Mouse (Mus musculus) heart, embryonic 14.5 days (tissue): Measurements from ENCODE around the gene Gpr162. TPM values are rescaled to one million over a fixed set of nuclear protein-coding genes. Genes with fewer than 3 reads are reported as not detected.
A peak's percentile ranks its signal among the peaks of the same experiment; 100 is the strongest.

ENCODE experiments used
- ATAC-seq: fragments of 200-750 bp; cut with Nextera tagmentation; 2 replicates; pipeline ENCODE4 v1.8.0; 2017; ENCODE audit warnings: low read depth, moderate TSS enrichment; ENCODE audit not compliant: insufficient number of reproducible peaks, insufficient read depth, low FRiP score
- H3K27ac ChIP-seq, 2 experiments: fragments of 200-500 bp in 1 of 2; fragments of 300-500 bp in 1 of 2; sonication (generic) in 1 of 2; replicated peaks in 1 of 2; 2 replicates each; pipeline ENCODE4 v1.5.1; 2012 to 2014; ENCODE audit warnings: low read depth in 2 of 2, low read length in 2 of 2, control low read depth in 1 of 2, mild to moderate bottlenecking in 1 of 2, mixed read lengths in 1 of 2; ENCODE audit not compliant: control insufficient read depth in 1 of 2, insufficient read depth in 1 of 2
- H3K27me3 ChIP-seq: fragments of 300-500 bp; sonication (generic); 2 replicates; pipeline ENCODE4 v1.6.1; 2014; ENCODE audit warnings: mild to moderate bottlenecking, low read length, control low read depth; ENCODE audit not compliant: control insufficient read depth, insufficient read depth
- H3K36me3 ChIP-seq: fragments of 300-500 bp; sonication (generic); 2 replicates; pipeline ENCODE4 v1.6.1; 2014; ENCODE audit warnings: mild to moderate bottlenecking, control low read depth, low read length, mixed read lengths; ENCODE audit not compliant: control insufficient read depth, insufficient read depth
- H3K4me1 ChIP-seq, 2 experiments: fragments of 200-500 bp in 1 of 2; fragments of 300-500 bp in 1 of 2; sonication (generic) in 1 of 2; 2 replicates each; pipeline ENCODE4 v1.6.1; 2012 to 2014; ENCODE audit warnings: low read length in 2 of 2, control low read depth in 1 of 2, mixed read lengths in 1 of 2; ENCODE audit not compliant: control insufficient read depth in 2 of 2, insufficient read depth in 2 of 2
- H3K4me2 ChIP-seq: fragments of 300-500 bp; sonication (generic); 2 replicates; pipeline ENCODE4 v1.6.1; 2014; ENCODE audit warnings: mild to moderate bottlenecking, low read length
- H3K4me3 ChIP-seq, 2 experiments: fragments of 200-500 bp in 1 of 2; fragments of 300-500 bp in 1 of 2; sonication (generic) in 1 of 2; 2 replicates each; pipeline ENCODE4 v1.5.1; 2012 to 2014; ENCODE audit warnings: low read length in 2 of 2, mild to moderate bottlenecking in 2 of 2, control low read depth in 1 of 2, low read depth in 1 of 2, moderate library complexity in 1 of 2; ENCODE audit not compliant: control insufficient read depth in 1 of 2, insufficient read depth in 1 of 2
- H3K9ac ChIP-seq: fragments of 300-500 bp; sonication (generic); 2 replicates; pipeline ENCODE4 v1.6.1; 2014; ENCODE audit warnings: mild to moderate bottlenecking, low read length
- H3K9me3 ChIP-seq: fragments of 300-500 bp; sonication (generic); 2 replicates; pipeline ENCODE4 v1.6.1; 2016; ENCODE audit warnings: low read length, control low read depth; ENCODE audit not compliant: control insufficient read depth
- whole genome bisulfite sequencing: fragments of 180-500 bp; shearing (Covaris S2); extraction: QIAGEN DNeasy Blood & Tissue Kit; methylation state at CpG from one replicate; pipeline ENCODE4 v1.1.7; 2014; 5-methylcytosine and 5-hydroxymethylcytosine counted together
- polyA plus RNA-seq: library from polyadenylated mRNA; unstranded; fragments of >200 nt; fragmentation: Nextera tagmentation; extraction: Ambion mirVana; gene quantifications from 2 replicates; pipeline ENCODE4 v1.2.1, GENCODE M21; 2014

Gene Gpr162
- polyA plus RNA-seq, 1 experiment from 2014 or later = 0.86 TPM

DNA sequence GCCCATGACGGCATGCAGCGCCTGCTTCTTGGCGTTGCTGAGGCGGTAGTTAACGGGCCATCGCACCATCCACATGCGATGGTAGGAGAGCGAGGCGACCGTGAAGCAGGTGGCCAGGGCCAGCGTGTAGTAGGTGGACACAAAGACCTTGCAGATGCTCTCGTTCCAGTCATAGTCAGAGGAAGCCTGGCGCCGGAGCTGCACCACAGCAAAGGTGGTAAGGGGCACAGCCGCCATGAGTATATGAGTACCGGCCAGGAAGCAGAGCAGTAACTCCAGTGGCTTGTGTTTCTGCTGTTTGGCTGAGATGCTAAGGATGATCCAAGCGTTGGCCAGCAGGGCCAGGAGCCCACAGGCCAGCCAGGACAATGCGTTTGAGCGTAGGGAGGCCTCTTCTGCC is 2.5 kb downstream of the Gpr162 start:
- no peak for ATAC-seq
- no peaks in the 10 kb centered on the region for H3K36me3 ChIP-seq
- H3K4me1 ChIP-seq = peaks cover 14 to 24% of the 10 kb centered on the region in 2 experiments; a peak in 3 of 4 replicates
- no peak overlapping the region for H3K27ac ChIP-seq
- no peak overlapping the region for H3K9ac ChIP-seq
- no peak overlapping the region for H3K4me3 ChIP-seq
- no peak overlapping the region for H3K4me2 ChIP-seq
- H3K9me3 ChIP-seq = no peaks in the 10 kb centered on the region
- peaks cover 33% of the 10 kb centered on the region for H3K27me3 ChIP-seq
- WGBS = 86% methylated on average over 19 of the region's 19 CpGs

DNA sequence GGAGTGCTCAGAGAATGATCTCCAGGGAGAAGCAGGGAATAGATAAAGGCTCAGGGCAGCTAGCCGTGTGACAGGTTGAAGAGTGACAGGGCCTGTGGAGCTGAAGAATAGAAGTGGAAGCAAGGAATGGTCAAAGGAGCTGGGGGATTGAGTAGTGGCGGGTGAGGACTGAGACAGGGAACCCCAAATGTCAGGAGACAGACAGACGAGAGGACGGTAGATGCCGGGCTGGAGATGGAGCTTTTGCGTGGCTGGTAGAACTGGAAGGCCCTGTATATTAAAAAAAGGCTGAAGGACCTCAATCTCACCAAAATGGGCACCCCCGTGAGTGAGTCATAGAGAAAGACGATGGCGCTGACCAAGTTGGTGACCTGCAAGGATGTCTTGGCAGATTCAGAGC is 3.3 kb downstream of the Gpr162 start:
- H3K36me3 ChIP-seq = no peaks in the 10 kb centered on the region
- 73% methylated on average over 9 of the region's 9 CpGs for WGBS
- peaks cover 16 to 24% of the 10 kb centered on the region in 2 experiments; a peak in 3 of 4 replicates for H3K4me1 ChIP-seq
- ATAC-seq = no peak
- H3K9me3 ChIP-seq = no peaks in the 10 kb centered on the region
- no peak overlapping the region for H3K4me2 ChIP-seq
- no peak overlapping the region for H3K4me3 ChIP-seq
- peaks cover 33% of the 10 kb centered on the region for H3K27me3 ChIP-seq
- no peak overlapping the region for H3K27ac ChIP-seq
- no peak overlapping the region for H3K9ac ChIP-seq

DNA sequence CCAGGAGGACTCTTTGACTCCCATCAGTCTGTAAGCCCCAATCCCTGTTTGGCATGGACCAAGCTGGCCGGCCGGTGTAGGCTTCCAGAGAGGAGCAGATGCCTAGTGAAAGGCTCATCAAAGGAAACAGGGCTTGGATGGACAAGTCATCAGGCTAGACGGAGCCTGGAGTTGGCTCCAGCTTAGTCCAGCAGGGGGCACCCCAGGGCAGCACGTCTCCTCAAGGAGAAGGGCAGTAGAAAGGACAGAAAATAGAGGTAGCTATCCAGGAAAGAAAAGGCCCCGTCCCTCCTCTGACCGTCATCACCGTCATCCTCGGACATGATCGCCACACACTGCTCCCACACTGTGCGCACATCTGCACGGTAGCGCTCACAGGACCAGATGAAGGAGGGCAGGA is 4.1 kb downstream of the Gpr162 start:
- Histone ChIP-seq H3K4me3 (no peak overlapping the region), H3K27ac (no peak overlapping the region), H3K9me3 (no peaks in the 10 kb centered on the region), H3K27me3 (peaks cover 26% of the 10 kb centered on the region), H3K9ac (peak overlapping the region; percentile 48; the same call in 1 of the 2 replicates), H3K4me1 (peaks cover 16 to 28% of the 10 kb centered on the region in 2 experiments; a peak in 3 of 4 replicates), H3K4me2 (no peak overlapping the region; the same call in 1 of the 2 replicates), H3K36me3 (peaks cover 2% of the 10 kb centered on the region; the same call in 1 of the 2 replicates)
- WGBS = 4% methylated on average over 12 of the region's 12 CpGs
- no peak for ATAC-seq

DNA sequence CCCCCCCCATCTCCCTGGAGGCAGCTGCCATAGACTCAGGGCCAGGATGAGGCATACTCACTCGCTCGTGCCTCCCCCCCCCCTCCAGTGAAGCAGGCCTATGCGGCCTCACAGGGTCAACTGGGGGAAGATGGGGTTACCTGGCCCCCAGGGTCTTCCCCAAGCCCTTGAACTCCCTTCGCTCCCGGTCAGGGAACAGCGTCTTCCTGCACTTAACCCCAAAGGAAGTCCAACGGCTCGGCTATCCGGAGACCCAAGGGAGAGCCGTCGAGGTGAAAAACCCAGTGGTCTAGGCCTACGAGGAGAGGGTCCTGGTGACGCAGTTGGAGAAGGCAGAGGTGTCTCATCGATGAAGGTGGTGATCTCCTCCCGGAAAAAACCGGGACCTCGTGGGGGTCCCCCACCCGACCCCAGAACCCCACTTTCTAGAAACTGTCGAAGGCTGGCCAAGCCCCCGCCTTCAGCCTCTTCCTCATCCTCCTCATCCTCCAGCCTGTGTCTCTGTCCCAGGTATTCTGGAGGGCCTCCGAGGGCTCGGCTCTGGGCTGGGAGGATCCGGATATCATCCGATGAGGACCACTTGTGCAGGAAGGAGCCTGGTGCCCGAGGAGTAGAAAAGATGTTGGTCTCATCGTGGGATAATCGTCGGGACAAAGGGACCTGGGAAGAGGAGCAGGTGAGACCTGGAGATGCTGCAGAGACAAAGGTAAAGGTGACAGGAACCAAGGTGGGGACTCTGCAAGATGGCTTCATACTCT is 5.0 kb downstream of the Gpr162 start:
- Histone ChIP-seq H3K4me1 (peaks cover 13 to 27% of the 10 kb centered on the region in 2 experiments; a peak in 3 of 4 replicates), H3K9me3 (no peaks in the 10 kb centered on the region), H3K27me3 (peaks cover 22% of the 10 kb centered on the region), H3K36me3 (peaks cover 4% of the 10 kb centered on the region), H3K9ac (no peak overlapping the region), H3K27ac (no peak overlapping the region), H3K4me3 (no peak overlapping the region), H3K4me2 (no peak overlapping the region)
- WGBS = 69% methylated on average over 27 of the region's 28 CpGs
- no peak for ATAC-seq

DNA sequence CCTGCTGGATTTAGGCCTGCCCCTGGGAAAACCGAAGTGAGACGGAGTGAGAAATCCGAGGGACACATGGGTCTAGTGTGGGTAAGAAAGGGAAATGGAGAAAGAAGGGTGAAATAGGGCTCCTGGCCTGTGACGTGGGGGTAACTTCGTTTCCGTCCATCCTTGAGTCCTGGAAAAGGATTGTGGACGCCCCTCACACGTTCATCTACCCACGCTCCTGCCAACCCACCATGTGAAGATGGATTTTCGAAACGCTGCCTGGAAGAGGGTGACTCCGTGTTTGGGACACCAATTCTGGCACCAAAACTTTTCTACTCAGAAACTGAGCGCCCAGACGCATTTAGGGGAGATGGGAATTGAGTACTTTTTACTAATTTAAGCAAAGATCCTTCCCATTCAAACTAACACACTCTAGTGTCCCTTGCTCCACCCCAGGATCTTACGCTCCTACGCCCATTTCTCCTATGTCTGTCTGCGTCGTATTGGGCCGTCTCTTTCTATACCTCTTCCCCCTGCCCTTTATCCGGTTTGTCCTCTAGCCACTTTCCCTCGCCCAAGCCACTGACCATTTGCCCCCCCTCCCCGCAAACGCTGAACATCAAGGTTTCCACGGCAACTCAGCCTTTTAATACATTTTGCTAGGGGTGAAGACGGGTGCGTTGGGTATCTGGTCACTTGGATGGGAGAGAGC is 5.8 kb downstream of the Gpr162 start:
- Histone ChIP-seq H3K36me3 (peaks cover 7% of the 10 kb centered on the region), H3K4me2 (peak overlapping the region; percentile 93), H3K27ac (peak overlapping the region; percentile 46 to 87), H3K9me3 (no peaks in the 10 kb centered on the region), H3K9ac (peak overlapping the region; percentile 89), H3K4me3 (peak overlapping the region; percentile 58 to 81), H3K27me3 (peaks cover 22% of the 10 kb centered on the region), H3K4me1 (peaks cover 10 to 23% of the 10 kb centered on the region in 2 experiments; a peak in 3 of 4 replicates)
- WGBS = 29% methylated on average over 26 of the region's 26 CpGs
- no peak for ATAC-seq

DNA sequence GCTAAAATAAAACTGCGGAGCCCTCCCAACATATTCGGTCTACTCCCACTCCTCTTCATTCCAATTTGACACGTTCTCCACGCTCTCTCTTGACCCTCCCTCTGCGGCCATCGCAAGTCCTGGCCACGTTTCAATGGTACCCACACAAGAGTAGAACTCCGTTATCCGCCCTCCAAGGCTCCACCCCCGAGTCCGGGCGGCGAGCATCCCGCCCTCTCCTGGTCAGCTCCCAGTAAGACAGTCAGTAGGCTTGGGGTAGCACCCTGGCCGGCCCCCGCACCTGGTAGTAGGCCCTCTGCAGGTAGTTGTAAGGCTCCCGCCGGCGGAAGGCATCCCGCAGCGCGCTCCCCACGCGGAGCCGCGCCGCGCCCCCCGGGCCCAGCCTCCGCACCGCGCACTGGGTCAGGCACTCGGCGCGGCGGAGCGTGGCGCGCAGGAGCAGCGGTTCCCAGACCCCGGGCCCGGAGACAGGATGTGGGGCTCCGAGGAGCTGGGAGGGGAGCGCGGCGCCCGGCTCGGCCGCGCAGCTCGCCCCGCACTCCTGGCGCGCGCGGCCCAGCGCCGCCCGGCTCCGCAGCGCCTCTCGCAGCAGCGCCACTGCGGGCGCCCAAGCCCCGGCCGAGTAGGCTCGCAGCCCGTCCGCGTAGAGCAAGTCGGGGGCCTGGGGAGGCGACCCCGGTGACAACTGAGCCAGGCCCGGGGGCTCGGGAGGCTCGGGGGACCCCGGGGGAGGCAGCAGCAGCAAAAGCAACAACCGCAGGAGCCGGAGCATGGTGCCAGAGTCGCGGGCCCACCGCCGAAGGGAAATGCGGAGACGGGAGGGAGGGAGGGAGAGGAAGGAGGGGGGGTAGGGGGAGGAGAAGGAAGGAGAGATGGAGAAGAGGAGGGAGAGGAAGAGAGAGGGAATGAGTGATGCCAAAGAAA is 6.6 kb downstream of the Gpr162 start, which contains the start of gene P3h3:
Gene P3h3 (minus strand): TSS at position 837 of the 924 bp plus-strand sequence.
- H3K36me3 ChIP-seq = peaks cover 13% of the 10 kb centered on the region
- ATAC-seq = peak; percentile 73
- under 1% methylated on average over 68 of the region's 86 CpGs for WGBS
- peak within 1 kb of the TSS; percentile 58 to 81 for H3K4me3 ChIP-seq
- no peaks in the 10 kb centered on the region for H3K9me3 ChIP-seq
- peak within 1 kb of the TSS; percentile 89 for H3K9ac ChIP-seq
- H3K27me3 ChIP-seq = peaks cover 21% of the 10 kb centered on the region
- H3K4me1 ChIP-seq = peaks cover 5 to 18% of the 10 kb centered on the region in 2 experiments; a peak in 2 of 4 replicates
- H3K27ac ChIP-seq = peak within 1 kb of the TSS; percentile 71 to 87
- H3K4me2 ChIP-seq = peak within 1 kb of the TSS; percentile 93

DNA sequence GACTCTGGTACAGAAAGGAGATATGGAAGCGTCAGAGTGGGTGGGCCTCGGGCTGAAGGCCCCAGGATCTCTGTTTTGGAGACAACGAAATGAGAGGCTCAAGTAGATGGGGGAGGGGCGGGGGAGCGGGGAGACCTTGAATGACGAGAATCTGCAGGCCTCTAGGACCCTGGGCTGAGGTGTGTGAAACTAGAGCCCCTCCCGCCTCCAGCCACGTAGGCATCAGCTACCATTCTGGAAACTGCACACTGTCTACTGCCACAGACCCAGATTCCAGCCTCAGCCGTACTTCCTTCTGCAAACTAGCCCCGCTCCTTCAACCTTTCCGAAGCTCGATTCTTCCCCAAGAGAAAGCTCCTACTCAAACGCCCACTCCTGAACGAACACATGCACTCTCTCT is 7.5 kb downstream of the Gpr162 start:
- WGBS = 6% methylated on average over 14 of the region's 14 CpGs

More for the DNA sequence above, 7.5 kb downstream of the Gpr162 start:
- peaks cover 13% of the 10 kb centered on the region for H3K36me3 ChIP-seq
- peak overlapping the region; percentile 58 to 87; a peak in 3 of 4 replicates for H3K27ac ChIP-seq
- ATAC-seq = no peak
- H3K27me3 ChIP-seq = peaks cover 13% of the 10 kb centered on the region
- peak overlapping the region; percentile 93 for H3K4me2 ChIP-seq
- peak overlapping the region; percentile 89 for H3K9ac ChIP-seq
- no peaks in the 10 kb centered on the region for H3K9me3 ChIP-seq
- H3K4me1 ChIP-seq = peaks cover 5 to 15% of the 10 kb centered on the region in 2 experiments; a peak in 2 of 4 replicates
- H3K4me3 ChIP-seq = peak overlapping the region; percentile 58 to 81
